Mouse (Mus musculus) stomach, embryonic 16.5 days (tissue): ENCODE data around the gene Pik3cb. TPM values are rescaled to one million over a fixed set of nuclear protein-coding genes. Genes with fewer than 3 reads are reported as not detected.

Experiments
- ATAC-seq: fragments of 200-750 bp; cut with Nextera tagmentation; 2 replicates; pipeline ENCODE4 v1.8.0; 2017; ENCODE audit warnings: moderate number of reproducible peaks, moderate TSS enrichment; ENCODE audit not compliant: insufficient read depth, low FRiP score
- H3K27ac ChIP-seq: fragments of 300-500 bp; sonication (generic); 2 replicates; pipeline ENCODE4 v1.5.1; 2014; ENCODE audit warnings: low read length
- H3K27me3 ChIP-seq: fragments of 300-500 bp; sonication (generic); 2 replicates; pipeline ENCODE4 v1.6.1; 2014; ENCODE audit warnings: low read length, control low read depth, mixed read lengths; ENCODE audit not compliant: control insufficient read depth, insufficient read depth
- H3K36me3 ChIP-seq: fragments of 300-500 bp; sonication (generic); 2 replicates; pipeline ENCODE4 v1.6.1; 2014; ENCODE audit warnings: low read length; ENCODE audit not compliant: control insufficient read depth, insufficient read depth
- H3K4me1 ChIP-seq: fragments of 300-500 bp; sonication (generic); 2 replicates; pipeline ENCODE4 v1.6.1; 2014; ENCODE audit warnings: low read length, control low read depth, mixed read lengths; ENCODE audit not compliant: control insufficient read depth, insufficient read depth
- H3K4me2 ChIP-seq: fragments of 300-500 bp; sonication (generic); 2 replicates; pipeline ENCODE4 v1.6.1; 2014; ENCODE audit warnings: low read depth, low read length, mixed read lengths
- H3K4me3 ChIP-seq: fragments of 300-500 bp; sonication (generic); replicated peaks from 2 replicates; pipeline ENCODE4 v1.5.1; 2014; ENCODE audit warnings: mild to moderate bottlenecking, low read length
- H3K9ac ChIP-seq: fragments of 300-500 bp; sonication (generic); 2 replicates; pipeline ENCODE4 v1.6.1; 2014; ENCODE audit warnings: low read length
- H3K9me3 ChIP-seq: fragments of 300-500 bp; sonication (generic); replicated peaks from 2 replicates; pipeline ENCODE4 v1.6.1; 2016; ENCODE audit warnings: low read length, control low read depth; ENCODE audit not compliant: control insufficient read depth
- WGBS: fragments of 180-500 bp; shearing (Covaris S2); extraction: QIAGEN DNeasy Blood & Tissue Kit; methylation state at CpG from one replicate; pipeline ENCODE4 v1.1.7; 2014; 5-methylcytosine and 5-hydroxymethylcytosine counted together
- polyA plus RNA-seq: library from polyadenylated mRNA; unstranded; fragments of >200 nt; fragmentation: Nextera tagmentation; extraction: Ambion mirVana; gene quantifications from 2 replicates; pipeline ENCODE4 v1.2.1, GENCODE M21; 2015

The Pik3cb gene
- polyA plus RNA-seq, 1 experiment from 2014 or later: 1.4 TPM

GRCm38 (mm10) chr9:99139194-99140023 lies 1.0 kb downstream of the Pik3cb start:
- whole genome bisulfite sequencing: under 1% methylated on average over 57 of the region's 77 CpGs
- Histone ChIP-seq H3K36me3 (no peaks in the 10 kb centered on the region), H3K4me3 (peak overlapping the region; percentile 79), H3K4me1 (no peaks in the 10 kb centered on the region), H3K9me3 (no peaks in the 10 kb centered on the region), H3K27ac (no peak overlapping the region; the same call in 1 of the 2 replicates), H3K27me3 (0 out of 2 replicates have a peak, but pooled peaks cover 5% of the 10 kb centered on the region), H3K4me2 (peak overlapping the region; percentile 86), H3K9ac (peak overlapping the region; percentile 84)
- ATAC-seq: peak; percentile 80

DNA sequence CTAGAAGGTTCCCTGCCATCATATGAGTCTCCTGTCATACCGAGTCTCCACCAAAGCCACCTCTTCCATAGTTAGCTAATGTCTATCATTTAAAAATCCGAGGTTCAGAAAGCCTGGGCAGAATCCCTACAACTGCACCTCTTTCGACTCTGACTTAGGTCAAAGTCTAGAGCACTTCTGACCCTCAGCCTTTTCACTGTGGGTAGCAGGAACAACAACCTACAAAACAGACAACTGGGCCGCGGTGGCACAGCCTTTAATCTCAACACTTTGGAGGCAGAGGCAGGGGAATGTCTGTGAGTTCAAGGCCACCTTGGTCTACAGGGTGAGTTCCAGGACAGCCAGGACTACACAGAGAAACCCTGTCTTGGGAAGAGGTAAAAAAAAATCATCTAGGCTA lies 3.1 kb downstream of the Pik3cb start:
- WGBS: 79% methylated on average over 5 of the region's 5 CpGs
- Histone ChIP-seq H3K36me3 (no peaks in the 10 kb centered on the region), H3K27ac (no peak overlapping the region), H3K27me3 (0 out of 2 replicates have a peak, but pooled peaks cover 5% of the 10 kb centered on the region), H3K9me3 (no peaks in the 10 kb centered on the region), H3K4me1 (no peaks in the 10 kb centered on the region), H3K9ac (no peak overlapping the region), H3K4me2 (no peak overlapping the region), H3K4me3 (no peak overlapping the region)
- no peak for ATAC-seq

GRCm38 (mm10) chr9:99131951-99132470 lies 8.4 kb downstream of the Pik3cb start:
- Histone ChIP-seq H3K9me3 (no peaks in the 10 kb centered on the region), H3K9ac (no peak overlapping the region), H3K27me3 (no peaks in the 10 kb centered on the region), H3K4me2 (no peak overlapping the region), H3K4me3 (no peak overlapping the region), H3K4me1 (no peaks in the 10 kb centered on the region), H3K36me3 (no peaks in the 10 kb centered on the region), H3K27ac (no peak overlapping the region)
- no peak for ATAC-seq
- 47% methylated on average over 3 of the region's 3 CpGs for WGBS

DNA sequence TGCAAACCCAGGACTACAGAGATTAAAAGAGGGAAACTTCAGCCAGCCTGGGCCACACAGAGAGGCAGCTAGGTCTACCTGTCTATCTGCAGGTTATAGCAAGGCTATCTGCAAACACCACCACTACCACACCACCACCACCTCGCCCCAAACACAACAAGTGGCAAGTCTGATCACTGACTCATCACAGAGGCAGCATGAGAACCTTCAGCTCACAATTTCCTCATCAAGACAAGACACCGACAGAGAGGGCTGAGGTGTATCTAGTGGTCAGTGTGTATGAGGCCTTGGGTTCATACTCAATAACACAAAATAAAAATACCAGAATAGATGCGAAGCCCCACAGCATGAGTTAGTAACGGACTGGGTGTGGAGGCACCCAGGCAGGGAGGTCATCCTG lies 9.3 kb downstream of the Pik3cb start:
- no peak overlapping the region for H3K4me2 ChIP-seq
- H3K27ac ChIP-seq: no peak overlapping the region; the same call in 1 of the 2 replicates
- no peak overlapping the region for H3K4me3 ChIP-seq
- H3K36me3 ChIP-seq: no peaks in the 10 kb centered on the region
- H3K27me3 ChIP-seq: no peaks in the 10 kb centered on the region
- no peak overlapping the region for H3K9ac ChIP-seq
- ATAC-seq: no peak
- H3K4me1 ChIP-seq: no peaks in the 10 kb centered on the region
- 90% methylated on average over 4 of the region's 4 CpGs for WGBS
- no peaks in the 10 kb centered on the region for H3K9me3 ChIP-seq

DNA sequence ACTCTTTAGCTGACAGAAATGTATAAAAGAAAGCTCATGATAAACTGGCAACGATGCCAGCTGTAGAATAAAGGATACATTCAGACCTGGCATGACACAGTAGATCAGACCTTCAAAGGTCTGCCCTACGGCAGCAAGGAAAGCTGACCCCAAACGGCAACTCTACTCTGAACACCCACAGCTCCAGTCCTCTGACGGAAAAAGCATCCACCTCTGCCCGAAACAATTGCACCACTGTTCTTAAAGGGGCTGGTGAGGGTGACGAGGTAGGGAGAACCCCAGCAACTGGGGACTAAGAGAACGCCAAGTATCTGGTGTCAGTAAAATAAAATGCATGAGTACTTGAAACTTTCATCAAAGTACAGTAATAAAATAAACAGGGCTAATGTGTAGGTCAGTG lies 12.8 kb downstream of the Pik3cb start:
- Histone ChIP-seq H3K4me3 (no peak overlapping the region), H3K27ac (no peak overlapping the region), H3K9me3 (no peaks in the 10 kb centered on the region)

DNA sequence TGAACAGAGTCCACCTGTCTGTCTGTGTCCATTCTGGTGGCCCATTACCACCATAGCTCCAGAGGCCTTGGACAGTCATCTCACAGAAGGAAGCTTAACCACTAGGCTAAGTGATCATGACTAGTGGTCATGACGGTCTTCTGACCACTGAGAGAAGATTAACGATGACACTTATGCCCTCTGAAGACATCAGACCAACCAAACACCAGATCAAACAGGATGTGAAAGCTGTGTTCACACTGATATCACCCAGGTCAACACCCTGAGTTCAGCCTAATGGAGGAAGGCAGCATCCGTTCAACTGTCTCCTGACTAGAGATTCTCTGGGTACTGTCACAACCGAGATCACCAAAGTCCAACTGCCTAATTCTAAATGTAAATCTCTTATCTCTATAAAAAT lies 17.7 kb downstream of the Pik3cb start:
- H3K4me1 ChIP-seq: no peaks in the 10 kb centered on the region
- H3K4me3 ChIP-seq: no peak overlapping the region
- no peak overlapping the region for H3K9ac ChIP-seq
- no peaks in the 10 kb centered on the region for H3K9me3 ChIP-seq
- no peak overlapping the region for H3K4me2 ChIP-seq
- no peak for ATAC-seq
- no peaks in the 10 kb centered on the region for H3K27me3 ChIP-seq
- 63% methylated on average over 4 of the region's 4 CpGs for WGBS
- no peak overlapping the region for H3K27ac ChIP-seq
- H3K36me3 ChIP-seq: no peaks in the 10 kb centered on the region

More for the DNA sequence above, 12.8 kb downstream of the Pik3cb start:
- 79% methylated on average over 7 of the region's 7 CpGs for WGBS
- no peaks in the 10 kb centered on the region for H3K36me3 ChIP-seq
- no peaks in the 10 kb centered on the region for H3K27me3 ChIP-seq
- no peak overlapping the region for H3K4me2 ChIP-seq
- no peak overlapping the region for H3K9ac ChIP-seq
- no peaks in the 10 kb centered on the region for H3K4me1 ChIP-seq
- ATAC-seq: no peak

- H3K4me2 ChIP-seq: no peak overlapping the region
- no peak for ATAC-seq
- no peak overlapping the region for H3K27ac ChIP-seq
- no peak overlapping the region for H3K4me3 ChIP-seq
- no peaks in the 10 kb centered on the region for H3K36me3 ChIP-seq
- no peaks in the 10 kb centered on the region for H3K9me3 ChIP-seq
- H3K27me3 ChIP-seq: no peaks in the 10 kb centered on the region
- no peak overlapping the region for H3K9ac ChIP-seq
- 68% methylated on average over 12 of the region's 12 CpGs for WGBS
- H3K4me1 ChIP-seq: 0 out of 2 replicates have a peak, but pooled peaks cover 3% of the 10 kb centered on the region
These were observed 28.0 kb downstream of the Pik3cb start for GRCm38 (mm10) chr9:99112409-99112808.

DNA sequence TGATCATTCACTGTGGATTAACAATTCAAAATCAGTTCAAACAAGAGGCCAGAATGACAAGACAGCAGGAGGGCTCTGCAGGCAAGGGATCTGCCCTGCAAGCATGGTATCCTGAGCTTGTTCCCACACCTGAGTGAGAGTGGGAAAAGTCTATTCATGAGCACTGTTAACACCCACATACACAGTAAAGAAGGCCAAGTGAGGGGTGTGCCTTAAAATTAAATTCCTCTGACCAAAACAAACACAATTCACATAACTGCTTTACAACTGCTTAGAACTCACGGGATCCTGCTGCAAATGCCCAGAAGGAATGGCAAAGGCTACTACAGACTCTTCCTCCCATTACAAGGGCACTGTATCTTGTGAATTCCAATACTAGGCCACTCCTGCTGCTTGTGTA lies 29.3 kb downstream of the Pik3cb start:
- Histone ChIP-seq H3K4me2 (no peak overlapping the region), H3K4me1 (0 out of 2 replicates have a peak, but pooled peaks cover 3% of the 10 kb centered on the region), H3K4me3 (no peak overlapping the region), H3K36me3 (no peaks in the 10 kb centered on the region), H3K27me3 (no peaks in the 10 kb centered on the region), H3K9ac (no peak overlapping the region), H3K9me3 (no peaks in the 10 kb centered on the region), H3K27ac (no peak overlapping the region)
- no peak for ATAC-seq
- WGBS: 63% methylated on average over 1 of the region's 1 CpGs

DNA sequence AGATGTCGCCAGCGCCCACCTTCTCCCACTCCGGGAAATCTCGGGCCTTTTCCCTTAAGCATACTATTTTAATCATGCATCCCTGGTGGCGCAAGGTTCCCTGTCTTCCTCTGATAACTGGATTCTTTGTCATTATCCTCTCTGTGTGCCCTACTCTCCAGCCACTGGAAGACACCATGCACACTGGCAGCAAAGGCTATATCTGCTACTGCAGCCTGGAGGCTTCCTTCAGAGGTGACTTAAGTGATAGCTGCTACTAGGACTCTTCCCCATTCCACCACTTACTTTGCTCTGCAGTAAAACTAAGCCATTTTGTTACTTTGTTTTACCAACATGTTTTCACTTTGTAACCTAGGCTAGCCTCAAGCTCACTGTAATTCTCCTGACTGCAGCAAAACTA lies 30.2 kb downstream of the Pik3cb start:
- Histone ChIP-seq H3K27ac (no peak overlapping the region), H3K4me2 (no peak overlapping the region), H3K36me3 (no peaks in the 10 kb centered on the region), H3K27me3 (no peaks in the 10 kb centered on the region), H3K4me1 (0 out of 2 replicates have a peak, but pooled peaks cover 3% of the 10 kb centered on the region), H3K9ac (no peak overlapping the region), H3K4me3 (no peak overlapping the region), H3K9me3 (no peaks in the 10 kb centered on the region)
- 60% methylated on average over 5 of the region's 5 CpGs for WGBS
- no peak for ATAC-seq
